Mouse (Mus musculus): Measurements from ENCODE around the gene Zfand4.

DNA sequence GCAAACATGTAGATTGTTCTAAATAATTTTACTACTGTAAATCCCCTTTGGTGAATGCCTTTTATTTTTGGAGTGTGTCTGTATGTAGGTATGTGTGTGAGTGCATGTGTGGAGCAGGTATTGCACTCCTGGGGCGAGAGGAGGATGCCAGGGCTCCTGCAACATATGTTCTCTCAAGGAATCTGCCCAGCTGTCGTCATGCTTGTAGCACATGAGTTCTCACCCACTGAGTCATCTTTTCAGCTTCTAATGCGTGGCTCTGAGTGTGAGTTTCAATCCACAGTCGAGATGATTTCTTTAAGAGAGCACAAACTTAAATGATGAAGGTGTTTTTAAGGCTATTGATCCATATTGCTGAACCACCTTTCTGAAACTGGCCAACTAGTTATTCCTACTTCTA lies 87.5 kb downstream of the Zfand4 start:
- TF ChIP-seq CTCF (IDR thresholded peaks at IDR 0.05; ENCODE audit: low read depth, low read length) (no peak), POLR2A (IDR thresholded peaks at IDR 0.05; ENCODE audit: borderline replicate concordance, low read depth, low read length) (no peak)

Data from bone marrow macrophage, adult 2 months (primary cell).